Mouse (Mus musculus) liver, adult 2 months (tissue): ENCODE results near the gene Pam16.

ENCODE experiments used
- CTCF ChIP-seq: fragments of 200-500 bp; IDR thresholded peaks from 2 replicates; pipeline ENCODE4 v1.5.1; 2011; ENCODE audit warnings: low read depth, low read length, control low read depth
- POLR2A ChIP-seq: fragments of 200-500 bp; IDR thresholded peaks from 2 replicates; pipeline ENCODE4 v1.6.1; 2011; ENCODE audit warnings: low read length, control low read depth; ENCODE audit not compliant: insufficient read depth; ENCODE audit errors: extremely low read depth

DNA sequence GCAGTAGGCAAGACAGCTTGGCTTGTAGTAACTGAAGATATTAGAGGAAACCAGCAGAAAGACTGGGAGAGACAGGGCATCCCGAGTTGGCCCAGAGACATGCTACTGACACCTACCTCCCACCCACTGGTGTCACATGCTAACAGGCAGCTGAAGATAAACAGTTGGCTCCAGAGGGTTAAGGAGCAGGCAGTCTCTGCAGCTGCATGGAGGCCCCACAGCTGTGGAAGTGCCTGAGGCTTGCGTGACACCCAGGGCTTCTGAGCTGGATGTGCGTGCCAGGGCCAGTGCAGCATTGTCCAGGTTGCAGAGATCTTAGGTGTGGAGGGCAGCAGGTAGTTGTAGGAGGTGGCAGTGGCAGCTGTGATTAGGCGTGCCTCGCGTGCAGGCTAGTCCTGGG, 2.3 kb upstream of the Pam16 start:
- TF ChIP-seq CTCF, result no peak
- no peak for TF ChIP-seq POLR2A
